Mouse (Mus musculus): ENCODE results near the gene Hspb11.
A peak's percentile ranks its signal among the peaks of the same experiment; 100 is the strongest.

The Hspb11 gene

DNA sequence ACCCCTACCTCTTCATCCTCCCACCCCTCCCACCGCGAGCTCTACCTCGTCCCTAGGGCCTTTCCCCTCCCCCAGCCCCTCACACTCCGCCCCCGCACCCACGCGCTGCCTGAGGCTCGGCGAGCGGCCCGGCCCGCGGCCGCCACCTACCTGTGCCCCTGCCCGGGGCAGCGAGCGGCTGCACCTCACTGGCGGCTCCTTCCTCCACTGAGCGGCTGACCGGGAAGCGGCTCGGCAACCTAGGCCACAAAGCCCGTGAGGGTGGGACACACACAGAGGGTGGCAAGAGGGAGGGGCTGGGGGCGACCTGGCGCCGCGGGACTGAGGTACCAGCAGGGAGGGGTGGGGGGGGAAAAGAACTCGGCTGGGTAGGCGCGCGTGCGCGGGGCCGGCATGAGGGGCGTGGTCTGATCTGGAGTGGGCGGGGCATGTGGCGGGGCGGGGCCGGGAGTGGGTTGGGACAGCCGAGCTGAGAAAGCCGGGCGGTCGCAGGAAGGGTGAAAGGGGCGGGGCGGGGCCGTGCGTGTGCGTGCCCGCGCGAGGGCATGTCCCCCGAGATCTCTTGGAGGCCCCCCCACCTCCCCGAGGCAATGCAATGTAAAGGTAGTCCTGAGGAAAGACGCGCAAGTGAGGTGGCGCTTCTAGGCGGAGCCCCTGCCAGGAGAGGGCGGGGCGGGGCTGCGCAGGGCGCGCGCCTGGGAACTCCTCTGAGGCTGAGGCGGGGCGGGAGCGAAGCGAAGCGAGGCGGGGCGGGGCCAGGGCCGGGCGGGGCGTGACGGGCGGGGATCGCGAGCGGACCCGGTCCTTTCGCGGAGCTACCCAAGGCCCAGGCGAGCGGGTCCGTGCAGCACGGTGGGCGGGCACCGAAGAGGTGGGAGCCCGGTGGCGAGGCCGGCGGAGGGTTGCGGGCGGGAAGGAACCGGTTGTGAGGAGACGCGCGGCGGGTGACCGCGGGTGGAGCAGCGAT is at the start of gene Hspb11, which contains the start of gene Lrrc42:
Gene Hspb11 (plus strand): TSS at position 469 of the 967 bp plus-strand sequence.
Gene Lrrc42 (minus strand): TSS at position 408 of the 967 bp plus-strand sequence.
- peak; percentile 91 for DNase-seq (ENCODE audit: low spot score)

- DNase-seq (ENCODE audit: low spot score): no peak
These were observed 46.4 kb upstream of the Hspb11 start for GRCm38 (mm10) chr4:107207016-107207415.

GRCm38 (mm10) chr4:107208880-107209279 is 44.5 kb upstream of the Hspb11 start, which contains the start of gene Ldlrad1:
Ldlrad1 (plus strand) TSS chr4:107209180.
- no peak for DNase-seq (ENCODE audit: low spot score)

GRCm38 (mm10) chr4:107210483-107211097 is 42.8 kb upstream of the Hspb11 start:
- DNase-seq (ENCODE audit: low spot score): no peak

- no peak for DNase-seq (ENCODE audit: low spot score)
These were observed 41.9 kb upstream of the Hspb11 start for GRCm38 (mm10) chr4:107211465-107211864.

GRCm38 (mm10) chr4:107211936-107212335 is 41.5 kb upstream of the Hspb11 start:
- DNase-seq (ENCODE audit: low spot score): no peak

GRCm38 (mm10) chr4:107213279-107214011 is 39.9 kb upstream of the Hspb11 start:
- no peak for DNase-seq (ENCODE audit: low spot score)

DNA sequence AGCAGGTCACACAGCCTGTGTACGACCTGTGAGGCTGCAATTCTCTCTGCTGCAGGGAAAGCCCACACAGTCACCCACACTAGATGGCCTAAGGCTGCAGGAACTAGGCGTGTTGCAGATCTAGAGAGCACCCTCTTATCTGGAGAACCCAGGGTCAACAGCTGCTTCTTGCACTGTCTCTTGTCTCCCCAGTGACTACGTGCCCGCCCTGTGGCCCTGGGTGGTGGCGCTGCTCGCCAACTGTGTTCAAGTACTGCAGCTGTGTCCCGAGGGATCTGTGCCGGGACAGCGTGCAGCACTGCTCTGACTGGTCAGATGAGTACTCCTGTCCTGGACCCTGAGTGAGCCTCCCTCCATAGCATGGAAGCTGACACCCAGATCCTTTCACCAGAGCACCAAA is 35.8 kb upstream of the Hspb11 start:
- DNase-seq (ENCODE audit: low spot score): no peak

DNA sequence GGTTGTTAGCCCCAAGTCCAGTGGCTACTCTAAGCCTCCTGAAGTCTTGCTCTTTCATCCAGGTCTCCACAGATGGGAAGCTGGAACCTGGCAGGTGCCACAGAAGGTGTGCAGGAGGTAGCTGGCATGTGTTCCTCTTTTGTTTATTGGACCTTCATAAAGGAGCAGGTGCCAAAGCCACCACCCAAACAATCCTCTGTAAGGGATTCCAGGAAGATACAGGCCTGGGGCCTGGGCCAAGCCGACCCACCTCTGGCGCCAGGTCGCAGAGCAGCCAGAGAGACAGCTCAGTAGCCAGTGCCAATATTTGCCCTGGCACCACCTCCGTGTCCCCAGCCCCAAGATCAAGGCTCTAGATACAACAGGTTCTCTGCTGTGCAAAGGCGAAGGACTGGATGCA is 31.9 kb upstream of the Hspb11 start:
- DNase-seq (ENCODE audit: low spot score): no peak

DNA sequence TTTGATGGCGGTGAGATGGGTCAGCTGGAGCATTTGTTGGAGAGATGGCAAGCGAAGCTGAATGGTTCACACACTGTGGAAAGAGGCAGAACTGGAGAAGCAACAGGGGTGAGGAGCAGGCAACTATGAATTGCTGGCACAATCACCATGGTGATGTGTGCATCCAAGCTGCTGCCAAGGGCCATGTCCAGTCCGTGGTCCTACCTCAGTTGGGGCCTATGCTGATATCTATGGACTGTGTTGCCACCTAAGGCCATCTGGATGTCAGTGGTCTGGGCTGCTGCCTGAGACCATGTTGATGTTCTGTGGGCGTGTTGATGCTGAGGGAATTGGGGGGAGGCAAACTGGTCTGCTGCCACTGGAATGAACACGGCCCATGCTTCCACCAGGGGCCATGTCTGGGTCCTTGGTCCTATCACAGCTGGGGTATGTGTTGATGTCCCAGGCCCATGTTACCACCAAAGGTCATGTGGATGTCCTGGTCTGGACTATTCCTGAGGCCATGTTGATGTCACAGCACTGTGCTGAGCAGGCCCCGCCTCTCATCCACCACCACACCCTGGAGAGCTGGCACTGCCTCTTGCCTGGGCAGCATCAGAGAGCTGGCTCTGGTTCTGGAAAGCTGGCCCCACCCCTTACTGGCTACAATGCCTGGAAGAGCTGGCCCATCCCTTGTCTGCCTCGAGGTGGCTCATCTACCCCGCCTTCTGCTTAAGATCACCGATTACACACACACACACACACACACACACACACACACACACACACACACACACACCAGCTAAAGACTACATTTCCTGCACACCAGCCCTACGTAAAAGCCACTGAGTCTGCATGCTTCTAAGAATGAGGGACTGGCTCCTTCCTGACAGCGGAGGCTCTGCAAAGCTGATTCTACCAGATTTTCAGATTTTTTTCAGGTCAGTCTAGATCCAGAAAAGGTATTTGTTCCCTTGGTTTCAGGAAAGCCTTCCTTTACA is 29.9 kb upstream of the Hspb11 start:
- peak; percentile 21 for DNase-seq (ENCODE audit: low spot score)

GRCm38 (mm10) chr4:107226313-107226712 is 27.1 kb upstream of the Hspb11 start:
- no peak for DNase-seq (ENCODE audit: low spot score)

DNA sequence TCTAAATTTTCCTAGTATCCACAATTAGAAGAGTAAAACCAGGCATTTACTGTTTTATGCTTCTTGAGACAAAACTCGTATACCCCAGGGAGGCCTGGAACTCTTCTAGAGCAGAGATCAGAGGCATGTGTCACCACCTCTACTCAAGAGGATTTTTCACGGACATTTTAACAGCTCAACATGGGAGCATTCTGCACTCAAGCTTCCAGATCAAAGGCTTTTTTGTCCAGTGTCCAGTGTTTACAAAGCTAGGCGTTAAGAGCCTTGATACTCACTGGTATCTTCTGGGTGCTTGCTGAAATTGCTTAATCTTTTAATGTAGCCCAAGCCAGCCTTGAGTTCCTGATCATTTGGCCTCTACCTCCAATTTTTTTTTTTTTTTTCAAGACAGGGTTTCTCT is 21.2 kb upstream of the Hspb11 start:
- no peak for DNase-seq (ENCODE audit: low spot score)

GRCm38 (mm10) chr4:107238253-107238652 is 15.1 kb upstream of the Hspb11 start:
- no peak for DNase-seq (ENCODE audit: low spot score)

- DNase-seq (ENCODE audit: low spot score): no peak
These were observed 13.2 kb upstream of the Hspb11 start for GRCm38 (mm10) chr4:107240196-107240595.

DNA sequence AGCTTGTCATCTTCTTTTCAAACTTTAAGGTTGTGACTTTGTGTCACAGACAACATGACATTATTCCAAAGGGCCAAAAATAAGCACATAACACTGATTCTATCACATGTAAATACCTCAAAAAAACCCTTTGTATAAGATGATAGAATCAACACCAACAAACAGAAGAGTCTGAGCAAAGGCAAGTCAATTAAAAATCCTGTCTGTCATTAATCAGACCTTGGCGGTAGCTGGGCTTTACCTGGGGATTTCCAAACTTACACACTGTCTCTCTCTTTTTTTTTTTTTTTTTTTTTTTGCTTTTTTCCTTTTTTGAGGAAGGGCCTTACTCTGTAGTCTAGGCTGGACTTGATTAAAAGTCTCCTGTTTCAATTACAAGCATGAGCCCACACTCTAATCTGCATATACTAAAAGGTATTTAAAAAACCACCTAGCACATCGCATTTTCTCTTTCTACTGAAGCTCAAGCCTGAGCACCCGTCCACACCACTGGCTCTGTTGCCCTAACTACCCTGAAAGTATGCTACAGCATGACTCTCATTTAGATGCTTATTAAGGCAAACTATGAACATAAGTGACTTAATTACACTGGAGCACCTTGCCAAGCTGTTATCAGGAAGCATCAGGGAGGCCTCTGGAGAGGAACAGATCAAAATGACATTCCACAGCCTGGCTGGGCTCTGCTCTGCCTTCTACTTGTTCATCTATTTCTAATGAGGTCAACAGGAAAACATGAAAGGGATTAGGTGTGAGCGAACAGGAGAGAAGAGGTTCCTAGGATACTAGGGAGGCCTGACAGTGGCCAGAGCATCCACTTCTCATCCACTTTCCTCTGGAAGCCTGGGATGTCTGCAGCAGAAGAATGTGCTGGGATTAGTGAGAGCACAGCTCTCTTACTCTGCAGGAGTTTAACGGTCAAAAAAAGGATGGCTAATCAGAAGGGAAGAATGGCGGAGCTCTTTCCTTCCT is 9.7 kb upstream of the Hspb11 start:
- no peak for DNase-seq (ENCODE audit: low spot score)

DNA sequence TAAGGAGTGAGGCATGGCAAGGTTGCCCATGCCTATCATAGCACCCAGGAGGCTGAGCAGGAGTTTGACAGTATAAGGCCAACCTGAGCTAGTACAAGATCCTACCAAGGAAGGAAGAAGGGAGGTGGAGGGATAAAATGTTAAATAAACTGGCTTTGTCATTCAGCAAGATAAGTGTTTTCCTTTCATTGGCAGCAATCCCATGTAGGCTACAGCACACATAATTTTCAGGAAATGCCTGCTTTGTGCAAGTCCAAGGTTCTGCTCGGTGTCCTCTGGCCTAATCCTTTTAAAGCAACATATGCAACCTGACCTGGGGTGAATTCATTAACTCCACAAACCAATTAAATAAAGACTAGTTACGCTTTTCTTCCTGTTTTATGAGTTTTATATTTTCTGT is 8.0 kb upstream of the Hspb11 start:
- DNase-seq (ENCODE audit: low spot score): no peak

DNA sequence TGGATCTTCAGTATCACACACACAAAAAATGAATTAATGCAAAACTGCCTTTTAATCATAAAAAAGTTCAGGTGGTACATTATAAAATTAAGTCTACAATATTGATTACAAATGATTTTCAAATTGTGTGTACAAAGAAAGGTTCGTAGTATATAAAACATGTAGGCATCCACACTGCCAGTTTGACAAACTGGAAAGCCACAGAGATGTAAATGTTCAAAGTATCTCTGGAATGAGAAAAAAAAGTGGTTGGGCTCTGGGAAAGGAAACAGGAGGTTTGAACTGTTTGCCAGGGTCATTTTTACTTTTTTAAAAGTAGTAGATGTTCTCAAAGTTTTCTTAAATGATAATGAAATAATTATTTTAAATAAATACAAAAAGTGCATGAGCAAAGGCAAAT is 7.4 kb upstream of the Hspb11 start:
- DNase-seq (ENCODE audit: low spot score): no peak

DNA sequence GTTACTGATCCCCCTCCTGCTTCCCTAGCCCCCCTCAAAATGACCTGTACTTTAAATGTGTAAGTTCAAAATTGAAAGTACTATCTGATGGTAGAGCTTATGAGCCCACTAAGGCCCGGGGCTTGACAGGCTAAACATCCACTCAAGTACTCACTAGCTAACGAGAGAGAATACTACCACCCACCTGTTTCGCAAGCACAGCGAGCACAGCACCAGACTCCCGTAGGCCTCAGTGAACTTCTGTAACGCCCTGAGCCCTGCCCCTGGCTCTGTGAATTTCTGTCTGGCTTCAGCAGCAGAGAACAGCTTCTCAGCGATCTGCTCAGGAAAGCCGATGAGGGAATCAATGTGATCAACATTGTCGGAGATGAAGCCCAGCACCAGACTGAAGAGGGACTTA is 6.3 kb upstream of the Hspb11 start:
- DNase-seq (ENCODE audit: low spot score): no peak

GRCm38 (mm10) chr4:107248061-107248460 is 5.3 kb upstream of the Hspb11 start:
- no peak for DNase-seq (ENCODE audit: low spot score)

DNA sequence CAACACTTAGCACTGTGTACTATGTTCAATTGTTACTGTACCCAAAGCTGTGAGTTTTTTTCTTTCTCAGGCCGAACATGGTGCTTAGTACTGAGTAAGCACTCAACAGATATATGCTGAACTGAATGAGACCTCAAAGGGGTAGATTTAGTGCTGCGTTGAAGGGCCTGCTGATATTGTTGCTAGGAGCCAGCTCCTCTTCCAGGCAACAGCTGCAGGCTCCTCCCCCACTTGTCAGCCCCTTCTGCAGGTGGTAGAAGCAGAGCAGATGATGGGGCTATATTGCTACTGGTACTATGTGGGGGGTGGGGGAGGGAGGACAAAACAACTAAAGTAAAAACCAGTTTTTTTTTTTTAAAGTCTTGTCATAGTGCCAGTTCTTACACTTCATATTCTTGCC is 3.9 kb upstream of the Hspb11 start:
- no peak for DNase-seq (ENCODE audit: low spot score)
